Mouse (Mus musculus) urinary bladder, postnatal 36 days (tissue): ENCODE results near the gene Pcid2.
"Not testable (repeated sequence)": the region's sequence is repeated elsewhere in the genome, so short reads cannot be mapped to it uniquely, and the experiment has no call there.

Source experiments
- DNase-seq, 2 experiments: peaks; one replicate each; pipeline ENCODE4 v3.0.0; 2022; ENCODE audit warnings: low spot score in 2 of 2, mixed read lengths in 1 of 2

The Pcid2 gene

GRCm38 (mm10) chr8:13077542-13077941 lies 27.7 kb downstream of the Pcid2 start:
- no peak for DNase-seq

GRCm38 (mm10) chr8:13075579-13075978 lies 29.7 kb downstream of the Pcid2 start:
- DNase-seq: not testable (repeated sequence)

- DNase-seq: no peak
Measured at GRCm38 (mm10) chr8:13075044-13075443, 30.2 kb downstream of the Pcid2 start.

- DNase-seq: no peak
Measured at GRCm38 (mm10) chr8:13073255-13073654, 32.0 kb downstream of the Pcid2 start.

DNA sequence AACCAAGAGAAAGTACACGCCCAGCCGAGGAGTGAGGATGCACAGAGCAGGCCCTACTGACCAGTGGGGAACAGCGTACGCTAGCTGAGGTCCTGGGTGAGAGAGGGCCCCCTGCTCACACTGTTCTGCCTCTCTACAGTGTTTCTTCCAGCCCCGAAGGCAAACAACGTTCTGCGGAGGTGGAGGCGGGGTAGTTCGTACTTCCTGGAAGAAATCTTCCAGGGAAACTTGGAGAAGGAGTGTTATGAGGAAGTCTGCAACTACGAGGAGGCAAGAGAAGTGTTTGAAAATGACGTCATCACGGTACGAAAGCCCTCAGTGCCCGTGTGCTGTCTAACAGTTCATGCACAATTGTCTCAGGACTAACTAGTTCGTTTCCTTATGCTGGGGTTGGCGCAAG lies 42.1 kb downstream of the Pcid2 start:
- DNase-seq: no peak

DNA sequence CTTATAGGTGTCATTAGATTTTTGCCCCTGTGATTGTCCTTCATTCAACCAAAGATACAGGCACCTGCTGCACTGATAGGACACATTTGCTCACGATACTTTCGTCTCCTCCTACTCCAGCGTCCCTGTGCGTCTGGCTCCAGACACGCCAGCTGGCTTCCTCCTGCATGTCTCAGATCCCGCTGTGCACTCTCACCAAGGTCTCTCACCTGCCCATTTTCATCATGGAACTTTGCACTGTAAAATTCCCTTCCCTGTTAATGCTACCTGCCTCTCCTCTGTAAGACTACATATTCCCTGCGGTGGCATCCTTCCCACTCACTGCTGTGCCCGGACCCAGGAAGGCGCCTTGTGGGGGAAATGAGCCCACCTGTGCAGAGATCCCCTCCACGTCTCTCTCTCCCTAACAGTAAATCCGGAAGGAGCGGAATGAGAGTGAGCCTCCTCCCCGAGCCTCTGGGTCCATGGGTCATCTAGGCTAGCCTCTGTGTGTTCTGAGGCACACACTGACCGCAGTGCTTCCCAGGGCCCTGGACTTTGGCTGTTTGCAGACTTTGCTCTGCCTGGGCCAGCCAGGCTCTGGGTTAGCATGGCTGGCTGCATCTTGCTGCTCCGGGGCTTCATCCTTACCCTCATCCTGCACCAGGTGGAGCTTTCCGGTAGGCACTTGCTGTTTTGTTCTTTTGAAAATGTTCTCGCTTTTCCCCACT lies 44.7 kb downstream of the Pcid2 start, which contains the start of gene Proz:
Gene Proz, plus strand, starts transcription at position 474 of the 710 bp plus-strand sequence.
- no peak for DNase-seq

DNA sequence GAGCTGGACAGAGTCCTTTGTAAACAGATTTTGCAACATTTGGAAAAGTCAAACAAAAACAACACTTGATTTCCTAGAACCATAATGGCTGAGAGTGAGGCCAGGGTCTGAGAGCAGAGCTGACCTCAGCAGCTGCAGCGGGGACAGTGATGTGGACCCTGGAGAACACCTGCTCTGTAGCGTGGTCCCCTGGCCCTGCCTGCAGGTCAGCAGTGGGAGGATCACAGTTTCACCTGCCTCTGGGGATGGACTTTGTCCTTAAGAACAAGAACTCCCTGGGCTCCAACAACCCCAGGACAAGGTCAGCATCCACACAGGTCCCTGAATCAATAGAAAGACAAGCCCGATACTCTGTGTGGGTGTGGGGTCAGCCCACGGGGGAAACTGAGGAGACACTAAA lies 47.9 kb downstream of the Pcid2 start:
- DNase-seq: no peak

- no peak for DNase-seq
Measured at GRCm38 (mm10) chr8:13050550-13050949, 54.7 kb downstream of the Pcid2 start.

- no peak for DNase-seq
Measured at GRCm38 (mm10) chr8:13047652-13048051, 57.6 kb downstream of the Pcid2 start.

GRCm38 (mm10) chr8:13041459-13041858 lies 63.8 kb downstream of the Pcid2 start:
- no peak for DNase-seq

DNA sequence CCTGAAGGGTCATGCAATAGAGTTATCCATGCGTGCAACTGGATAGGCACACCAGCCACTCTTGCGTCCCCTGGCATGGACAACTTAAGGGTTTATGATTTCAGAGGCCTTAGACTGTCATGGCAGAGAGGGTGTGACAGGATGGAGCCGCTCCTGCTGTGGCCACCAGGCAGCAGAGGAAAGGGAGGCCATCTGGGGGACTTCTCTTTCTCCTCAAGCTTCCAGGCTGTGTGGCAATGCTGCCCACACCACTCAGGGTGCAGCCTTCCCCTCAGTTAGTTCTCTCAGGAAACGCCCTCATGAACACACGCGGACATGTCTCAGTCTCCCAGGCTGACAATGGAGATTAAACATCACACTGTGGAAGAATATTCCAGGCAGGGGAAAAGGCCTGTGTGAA lies 66.2 kb downstream of the Pcid2 start:
- DNase-seq: no peak

- DNase-seq: no peak
Measured at GRCm38 (mm10) chr8:13037569-13037968, 67.7 kb downstream of the Pcid2 start.

DNA sequence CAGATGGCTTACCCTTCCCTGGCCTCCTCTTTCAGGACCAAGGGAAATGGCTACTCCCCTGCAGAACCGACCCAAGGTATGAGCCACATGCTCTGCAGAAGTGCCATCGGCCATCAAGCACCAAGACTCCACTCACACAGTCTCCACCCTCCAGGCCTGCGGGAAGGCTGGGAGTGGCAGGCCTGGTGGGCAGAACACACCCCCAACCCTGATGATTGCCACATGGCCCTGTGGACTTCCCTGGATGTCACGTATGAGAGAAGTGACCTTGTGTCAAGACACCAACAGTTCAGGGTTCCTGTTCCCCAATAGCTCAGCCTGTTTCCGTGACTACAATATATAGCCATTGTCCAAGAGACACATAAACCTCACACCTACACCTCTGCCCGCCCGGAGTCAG lies 68.2 kb downstream of the Pcid2 start, which contains the start of gene F10:
Gene F10, plus strand, starts transcription at position 294 of the 400 bp plus-strand sequence.
- no peak for DNase-seq

GRCm38 (mm10) chr8:13036346-13036812 lies 68.9 kb downstream of the Pcid2 start:
- DNase-seq: no peak

- no peak for DNase-seq
Measured at GRCm38 (mm10) chr8:13028482-13028881, 76.8 kb downstream of the Pcid2 start.

DNA sequence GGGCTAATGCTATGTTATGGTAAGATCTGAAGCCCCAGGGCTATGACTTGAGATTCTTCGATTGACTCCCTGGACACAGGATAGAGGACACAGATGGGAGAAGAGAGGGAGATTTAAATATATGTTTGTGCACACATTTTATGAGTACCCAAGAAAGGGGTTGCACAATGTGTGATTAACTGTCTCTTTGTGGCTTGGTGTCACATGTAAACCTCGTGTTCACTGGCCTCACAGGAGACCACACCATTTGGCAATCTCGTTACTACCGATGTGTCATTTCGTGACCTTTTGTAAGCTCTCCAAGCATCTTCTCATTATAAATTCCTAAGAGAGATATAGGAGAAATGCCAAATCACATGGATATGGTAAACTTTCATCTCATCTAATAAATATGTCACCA lies 77.6 kb downstream of the Pcid2 start:
- DNase-seq: no peak
